Mouse (Mus musculus) testis, adult 2 months (tissue): ENCODE data around the gene Rgs9. TPM values are rescaled to one million over a fixed set of nuclear protein-coding genes. Genes with fewer than 3 reads are reported as not detected.
"Not testable (repeated sequence)": the region's sequence is repeated elsewhere in the genome, so short reads cannot be mapped to it uniquely, and the experiment has no call there.

Experiments
- H3K27ac ChIP-seq: fragments of 200-500 bp; 2 replicates; pipeline ENCODE4 v1.5.1; 2012; ENCODE audit warnings: low read depth, low read length; ENCODE audit not compliant: control insufficient read depth, insufficient read depth
- H3K27me3 ChIP-seq: fragments of 200-500 bp; 2 replicates; pipeline ENCODE4 v1.6.1; 2012; ENCODE audit warnings: mild to moderate bottlenecking, low read length, moderate library complexity; ENCODE audit not compliant: control insufficient read depth, insufficient read depth
- H3K36me3 ChIP-seq: fragments of 200-500 bp; 2 replicates; pipeline ENCODE4 v1.6.1; 2012; ENCODE audit warnings: mild to moderate bottlenecking, low read length; ENCODE audit not compliant: control insufficient read depth, insufficient read depth
- H3K4me1 ChIP-seq: fragments of 200-500 bp; 2 replicates; pipeline ENCODE4 v1.6.1; 2012; ENCODE audit warnings: low read length; ENCODE audit not compliant: control insufficient read depth, insufficient read depth
- H3K4me3 ChIP-seq: fragments of 200-500 bp; 2 replicates; pipeline ENCODE4 v1.5.1; 2012; ENCODE audit warnings: low read depth, mild to moderate bottlenecking, low read length, moderate library complexity, mixed read lengths; ENCODE audit not compliant: control insufficient read depth
- CTCF ChIP-seq: fragments of 200-500 bp; IDR thresholded peaks from 2 replicates; pipeline ENCODE4 v1.5.1; 2012; ENCODE audit warnings: low read depth, mild to moderate bottlenecking, inconsistent platforms, low read length, moderate library complexity; ENCODE audit not compliant: control insufficient read depth, insufficient read depth, insufficient replicate concordance
- POLR2A ChIP-seq: fragments of 200-500 bp; IDR thresholded peaks from 2 replicates; pipeline ENCODE4 v1.6.1; 2012; ENCODE audit warnings: low read depth, mild to moderate bottlenecking, inconsistent platforms, low read length, moderate library complexity; ENCODE audit not compliant: control insufficient read depth
- polyA plus RNA-seq: library from polyadenylated mRNA; depleted of rRNA; stranded (reverse); fragments of >200 nt; gene quantifications from 2 replicates; pipeline ENCODE4 v1.2.3, GENCODE M21; 2012; rRNA removed

The Rgs9 gene
- polyA plus RNA-seq = 0.78 and 1.3 TPM in 2 replicates

GRCm38 (mm10) chr11:109297710-109298375 is at the start of gene Rgs9:
Rgs9 (minus strand) TSS chr11:109298129.
- Histone ChIP-seq H3K4me1 (peaks cover 6% of the 10 kb centered on the region), H3K4me3 (peak within 1 kb of the TSS; percentile 69), H3K27me3 (no peaks in the 10 kb centered on the region), H3K27ac (no peak within 1 kb of the TSS), H3K36me3 (no peaks in the 10 kb centered on the region)
- TF ChIP-seq CTCF (peak; percentile 93), POLR2A (no peak)

GRCm38 (mm10) chr11:109347242-109347959 is 49.5 kb upstream of the Rgs9 start:
- Histone ChIP-seq H3K4me1 (peaks cover 12% of the 10 kb centered on the region), H3K27ac (peak overlapping the region; percentile 44; the same call in 1 of the 2 replicates), H3K4me3 (peak overlapping the region; percentile 88), H3K27me3 (no peaks in the 10 kb centered on the region), H3K36me3 (no peaks in the 10 kb centered on the region)
- TF ChIP-seq POLR2A = no peak
- no peak for TF ChIP-seq CTCF

- Histone ChIP-seq H3K27ac (peak overlapping the region; percentile 45), H3K4me1 (peaks cover 11% of the 10 kb centered on the region)
These were observed 46.2 kb upstream of the Rgs9 start for GRCm38 (mm10) chr11:109343991-109344599.

GRCm38 (mm10) chr11:109343558-109343957 is 45.6 kb upstream of the Rgs9 start:
- TF ChIP-seq POLR2A (no peak), CTCF (no peak)
- peak overlapping the region; percentile 88 for H3K4me3 ChIP-seq
- peaks cover 10% of the 10 kb centered on the region for H3K4me1 ChIP-seq
- H3K27me3 ChIP-seq = no peaks in the 10 kb centered on the region
- H3K27ac ChIP-seq = peak overlapping the region; percentile 45
- no peaks in the 10 kb centered on the region for H3K36me3 ChIP-seq

More at GRCm38 (mm10) chr11:109343991-109344599, 46.2 kb upstream of the Rgs9 start:
- Histone ChIP-seq H3K4me3 (peak overlapping the region; percentile 88), H3K27me3 (no peaks in the 10 kb centered on the region), H3K36me3 (no peaks in the 10 kb centered on the region)
- TF ChIP-seq CTCF (no peak), POLR2A (no peak)

DNA sequence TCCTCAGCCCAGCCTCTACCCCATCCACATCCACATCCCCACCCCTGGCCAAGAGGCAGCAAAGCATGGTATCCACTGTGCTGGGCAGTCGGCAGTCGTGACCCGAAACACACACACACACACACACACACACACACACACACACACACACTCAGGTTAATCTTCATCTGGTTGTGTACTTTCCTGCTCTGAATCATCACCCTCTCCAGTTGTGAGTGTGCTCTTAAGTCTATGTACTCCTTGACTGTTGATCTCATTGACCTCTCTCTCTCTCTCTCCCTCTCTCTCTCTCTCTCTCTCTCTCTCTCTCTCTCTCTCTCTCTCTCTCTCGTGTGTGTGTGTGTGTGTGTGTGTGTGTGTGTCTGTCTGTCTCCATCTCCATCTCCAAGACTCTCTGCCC is 44.7 kb upstream of the Rgs9 start:
- not testable (repeated sequence) for H3K27ac ChIP-seq

DNA sequence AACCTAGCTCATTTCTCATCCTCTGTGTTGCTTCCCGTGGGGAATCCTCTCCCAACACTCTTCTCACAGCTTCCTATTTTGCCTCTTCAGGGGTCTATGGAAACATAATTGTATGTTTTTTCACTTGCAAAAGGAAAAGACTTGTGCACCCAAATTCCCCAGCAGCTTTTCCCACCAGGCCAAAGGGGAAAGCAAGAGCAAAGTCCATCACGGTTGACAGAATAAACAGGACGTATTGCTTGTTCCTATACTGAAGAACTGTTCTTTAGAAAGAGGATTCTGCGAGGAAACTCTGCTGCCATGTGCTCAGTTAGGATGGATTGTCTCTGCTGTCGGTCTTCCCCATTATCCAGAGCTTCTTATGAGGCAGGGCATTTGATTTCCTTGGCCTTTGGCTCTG is 42.6 kb upstream of the Rgs9 start:
- TF ChIP-seq POLR2A = no peak
- no peak for TF ChIP-seq CTCF
- Histone ChIP-seq H3K27ac (no peak overlapping the region), H3K36me3 (no peaks in the 10 kb centered on the region), H3K4me3 (no peak overlapping the region), H3K4me1 (0 out of 2 replicates have a peak, but pooled peaks cover 5% of the 10 kb centered on the region), H3K27me3 (no peaks in the 10 kb centered on the region)

More for the DNA sequence above, 44.7 kb upstream of the Rgs9 start:
- H3K4me1 ChIP-seq, H3K36me3 ChIP-seq, H3K27me3 ChIP-seq: not testable (repeated sequence)
- peak overlapping the region; percentile 88 for H3K4me3 ChIP-seq

- H3K36me3 ChIP-seq = no peaks in the 10 kb centered on the region
- no peaks in the 10 kb centered on the region for H3K27me3 ChIP-seq
- 0 out of 2 replicates have a peak, but pooled peaks cover 5% of the 10 kb centered on the region for H3K4me1 ChIP-seq
These were observed 41.4 kb upstream of the Rgs9 start for GRCm38 (mm10) chr11:109339155-109339938.

More at GRCm38 (mm10) chr11:109339155-109339938, 41.4 kb upstream of the Rgs9 start:
- Histone ChIP-seq H3K4me3 (no peak overlapping the region), H3K27ac (no peak overlapping the region)
- TF ChIP-seq POLR2A (no peak), CTCF (no peak)
